Mouse (Mus musculus): ENCODE measurements around the gene Cep290. TPM values are rescaled to one million over a fixed set of nuclear protein-coding genes. Genes with fewer than 3 reads are reported as not detected.

Gene Cep290
- polyA plus RNA-seq, 2 experiments = 4.0 to 4.6 TPM

DNA sequence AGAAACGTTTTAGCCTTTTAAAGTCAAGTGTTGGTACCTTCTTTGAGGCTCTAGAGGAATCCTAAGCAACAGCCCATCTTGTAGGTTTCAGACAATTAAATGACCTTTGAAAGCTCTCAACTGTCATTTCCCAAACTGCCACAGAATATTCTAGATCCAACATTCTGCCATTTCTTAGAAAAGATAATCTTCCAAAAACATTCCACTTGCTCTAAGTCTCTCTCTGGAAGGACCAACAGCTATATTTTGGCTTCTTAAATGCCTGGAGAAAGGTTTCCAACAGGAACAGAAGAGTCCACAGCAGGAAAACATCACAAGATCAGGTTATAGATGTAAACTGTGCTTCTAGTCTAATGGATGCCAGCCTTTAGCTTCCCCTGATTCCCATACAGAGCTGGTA lies 103.0 kb downstream of the Cep290 start, which contains the start of the genes 4930430F08Rik and 1700017N19Rik:
Gene 4930430F08Rik, minus strand, starts transcription at position 101 of the 400 bp plus-strand sequence.
Gene 1700017N19Rik, plus strand, starts transcription at position 162 of the 400 bp plus-strand sequence.
- no peak for ATAC-seq (ENCODE audit: low FRiP score, low read depth)
- peak within 1 kb of the TSS; percentile 28 for H3K4me2 ChIP-seq (replicated peaks; ENCODE audit: low read depth, low read length, severe bottlenecking)

DNA sequence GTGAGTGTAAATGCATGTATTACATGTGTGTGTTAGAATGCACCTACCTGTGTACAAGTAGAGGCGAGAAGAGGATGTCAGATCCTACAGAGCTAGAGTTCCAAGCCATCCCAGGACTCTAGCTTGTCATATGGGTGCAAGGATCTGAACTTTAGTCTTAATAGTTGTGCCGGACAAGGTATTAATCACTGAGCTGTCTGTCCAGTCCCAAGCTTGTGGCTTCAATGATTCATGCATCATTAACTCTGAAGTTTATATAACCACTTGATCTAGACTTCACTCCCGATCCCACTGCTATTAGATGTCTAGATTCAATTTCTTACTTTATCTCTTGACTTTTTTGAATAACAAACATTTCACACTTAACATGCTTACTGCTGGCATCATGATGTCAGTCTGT lies 111.0 kb downstream of the Cep290 start:
- H3K4me1 ChIP-seq (ENCODE audit: control insufficient read depth, insufficient read depth, low read length) = no peaks in the 10 kb centered on the region
- H3K4me2 ChIP-seq (replicated peaks; ENCODE audit: low read depth, low read length, severe bottlenecking) = no peak overlapping the region
- H3K27ac ChIP-seq (replicated peaks; ENCODE audit: low read depth, low read length) = no peak overlapping the region
- 80% methylated on average over 3 of the region's 3 CpGs for WGBS
- TF ChIP-seq POLR2A (IDR thresholded peaks at IDR 0.05; ENCODE audit: borderline replicate concordance, extremely low read depth, insufficient read depth, insufficient read length) = no peak
- no peaks in the 10 kb centered on the region for H3K9me3 ChIP-seq (ENCODE audit: control insufficient read depth, low read length)
- no peaks in the 10 kb centered on the region for H3K27me3 ChIP-seq (ENCODE audit: control insufficient read depth, insufficient read depth, low read length)
- ATAC-seq (ENCODE audit: low FRiP score, low read depth) (no peak), DNase-seq (ENCODE audit: low spot score) (no peak)
- H3K4me3 ChIP-seq (replicated peaks; ENCODE audit: low read length) = no peak overlapping the region
- H3K36me3 ChIP-seq (ENCODE audit: control insufficient read depth, insufficient read depth, low read length) = no peaks in the 10 kb centered on the region
- no peak overlapping the region for H3K9ac ChIP-seq (ENCODE audit: low read depth, low read length, severe bottlenecking)

More for the DNA sequence above, 103.0 kb downstream of the Cep290 start, which contains the start of the genes 4930430F08Rik and 1700017N19Rik:
- H3K27me3 ChIP-seq (ENCODE audit: control insufficient read depth, insufficient read depth, low read length) = no peaks in the 10 kb centered on the region
- 0 out of 2 replicates have a peak, but pooled peaks cover 2% of the 10 kb centered on the region for H3K4me1 ChIP-seq (ENCODE audit: control insufficient read depth, insufficient read depth, low read length)
- WGBS = 88% methylated on average over 1 of the region's 1 CpGs
- peak within 1 kb of the TSS; percentile 70; the same call in 1 of the 2 replicates for H3K9ac ChIP-seq (ENCODE audit: low read depth, low read length, severe bottlenecking)
- no peaks in the 10 kb centered on the region for H3K36me3 ChIP-seq (ENCODE audit: control insufficient read depth, insufficient read depth, low read length)
- H3K4me3 ChIP-seq (replicated peaks; ENCODE audit: low read length) = peak within 1 kb of the TSS; percentile 69
- TF ChIP-seq POLR2A (IDR thresholded peaks at IDR 0.05; ENCODE audit: borderline replicate concordance, extremely low read depth, insufficient read depth, insufficient read length) = no peak
- no peak within 1 kb of the TSS for H3K27ac ChIP-seq (replicated peaks; ENCODE audit: low read depth, low read length)
- H3K9me3 ChIP-seq (ENCODE audit: control insufficient read depth, low read length) = no peaks in the 10 kb centered on the region
- no peak for DNase-seq (ENCODE audit: low spot score)

DNA sequence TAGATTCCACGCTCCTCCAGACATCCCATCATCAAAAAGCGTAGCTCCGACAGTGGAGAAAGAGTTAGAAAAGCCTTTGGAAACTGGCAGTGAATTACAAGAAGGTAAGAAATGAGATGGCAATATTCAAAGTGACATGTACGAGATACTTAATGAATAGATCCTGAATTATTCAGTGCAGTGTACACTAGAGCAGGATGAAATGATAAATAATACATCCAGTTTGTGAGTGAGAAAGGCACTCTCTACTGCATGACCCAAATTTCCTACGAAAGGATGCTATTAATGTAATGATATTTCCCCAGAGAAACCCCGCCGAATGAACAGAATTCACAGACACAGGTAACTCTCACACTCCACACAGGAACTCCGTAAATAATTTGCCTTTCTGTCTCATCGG lies 116.2 kb downstream of the Cep290 start:
- DNase-seq (ENCODE audit: low spot score) = no peak
- H3K4me2 ChIP-seq (replicated peaks; ENCODE audit: low read depth, low read length, severe bottlenecking) = no peak overlapping the region
- TF ChIP-seq POLR2A (IDR thresholded peaks at IDR 0.05; ENCODE audit: borderline replicate concordance, extremely low read depth, insufficient read depth, insufficient read length) = no peak
- no peaks in the 10 kb centered on the region for H3K27me3 ChIP-seq (ENCODE audit: control insufficient read depth, insufficient read depth, low read length)
- no peak overlapping the region for H3K9ac ChIP-seq (ENCODE audit: low read depth, low read length, severe bottlenecking)
- H3K4me3 ChIP-seq (replicated peaks; ENCODE audit: low read length) = no peak overlapping the region
- H3K9me3 ChIP-seq (ENCODE audit: control insufficient read depth, low read length) = no peaks in the 10 kb centered on the region
- no peaks in the 10 kb centered on the region for H3K4me1 ChIP-seq (ENCODE audit: control insufficient read depth, insufficient read depth, low read length)
- no peaks in the 10 kb centered on the region for H3K36me3 ChIP-seq (ENCODE audit: control insufficient read depth, insufficient read depth, low read length)
- WGBS = 84% methylated on average over 9 of the region's 9 CpGs
- no peak for ATAC-seq (ENCODE audit: low FRiP score, low read depth)
- H3K27ac ChIP-seq (replicated peaks; ENCODE audit: low read depth, low read length) = no peak overlapping the region

DNA sequence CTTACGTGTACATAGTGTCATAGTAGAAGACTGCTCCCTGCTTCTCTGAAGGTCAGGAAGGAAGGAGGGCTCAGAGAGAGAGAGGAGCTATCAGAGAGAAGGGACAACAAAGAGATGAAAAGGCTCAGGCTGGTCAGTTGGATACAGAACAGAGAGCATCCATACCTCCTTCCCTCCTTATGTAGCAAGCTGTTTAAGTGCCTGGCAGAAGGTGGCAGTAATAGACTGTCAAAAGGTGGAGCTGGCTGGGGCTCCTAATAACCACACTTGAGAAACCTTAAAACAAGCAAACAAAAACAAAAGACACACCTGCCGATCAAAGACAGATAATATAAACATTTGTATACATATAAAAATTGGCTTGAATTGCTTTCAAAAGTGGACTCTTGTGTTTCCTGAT lies 116.9 kb downstream of the Cep290 start:
- H3K27ac ChIP-seq (replicated peaks; ENCODE audit: low read depth, low read length) = no peak overlapping the region
- no peak overlapping the region for H3K9ac ChIP-seq (ENCODE audit: low read depth, low read length, severe bottlenecking)
- WGBS = 72% methylated on average over 2 of the region's 2 CpGs
- DNase-seq (ENCODE audit: low spot score) = no peak
- no peaks in the 10 kb centered on the region for H3K27me3 ChIP-seq (ENCODE audit: control insufficient read depth, insufficient read depth, low read length)
- H3K4me3 ChIP-seq (replicated peaks; ENCODE audit: low read length) = no peak overlapping the region
- no peak for ATAC-seq (ENCODE audit: low FRiP score, low read depth)
- TF ChIP-seq POLR2A (IDR thresholded peaks at IDR 0.05; ENCODE audit: borderline replicate concordance, extremely low read depth, insufficient read depth, insufficient read length) = no peak
- no peaks in the 10 kb centered on the region for H3K4me1 ChIP-seq (ENCODE audit: control insufficient read depth, insufficient read depth, low read length)
- no peaks in the 10 kb centered on the region for H3K36me3 ChIP-seq (ENCODE audit: control insufficient read depth, insufficient read depth, low read length)
- H3K4me2 ChIP-seq (replicated peaks; ENCODE audit: low read depth, low read length, severe bottlenecking) = no peak overlapping the region
- H3K9me3 ChIP-seq (ENCODE audit: control insufficient read depth, low read length) = no peaks in the 10 kb centered on the region

DNA sequence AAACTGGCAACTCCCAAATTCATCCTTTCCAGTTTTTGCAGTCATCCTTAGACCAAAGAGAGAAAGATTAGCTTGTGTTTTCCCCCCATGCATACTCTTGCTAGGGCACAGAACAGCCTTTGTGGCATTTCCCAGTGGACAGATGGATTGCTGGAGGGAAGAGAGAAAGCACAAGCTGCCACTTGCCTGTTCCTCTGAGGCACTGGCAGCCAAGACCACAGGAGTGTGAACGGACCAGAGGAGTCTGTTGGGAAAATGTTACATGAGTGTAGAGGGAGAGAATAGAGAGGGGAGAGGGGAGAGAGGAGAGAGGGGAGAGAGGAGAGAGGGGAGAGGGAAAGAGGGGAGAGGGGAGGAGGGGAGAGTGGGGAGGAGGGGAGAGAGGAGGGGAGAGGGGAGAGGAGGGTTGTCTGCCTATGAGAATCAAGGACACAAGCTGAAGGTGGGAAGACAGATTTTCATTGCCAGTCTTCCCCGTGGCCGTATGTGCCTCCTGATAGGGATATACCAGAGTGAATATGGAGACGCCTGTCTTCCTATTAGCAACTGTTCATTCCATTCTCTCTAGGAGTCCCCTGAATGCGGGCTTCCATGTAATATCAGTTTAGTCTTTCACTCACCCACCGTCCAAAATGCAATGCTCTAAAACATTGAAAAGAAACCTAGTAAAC lies 130.0 kb downstream of the Cep290 start:
- 66% methylated on average over 6 of the region's 6 CpGs for WGBS
- no peak for ATAC-seq (ENCODE audit: low FRiP score, low read depth)

More for the DNA sequence above, 130.0 kb downstream of the Cep290 start:
- Histone ChIP-seq H3K4me1 (ENCODE audit: control insufficient read depth, insufficient read depth, low read length) (no peaks in the 10 kb centered on the region), H3K27ac (replicated peaks; ENCODE audit: low read depth, low read length) (no peak overlapping the region), H3K9ac (ENCODE audit: low read depth, low read length, severe bottlenecking) (no peak overlapping the region), H3K4me3 (replicated peaks; ENCODE audit: low read length) (no peak overlapping the region), H3K9me3 (ENCODE audit: control insufficient read depth, low read length) (no peaks in the 10 kb centered on the region), H3K36me3 (ENCODE audit: control insufficient read depth, insufficient read depth, low read length) (no peaks in the 10 kb centered on the region), H3K4me2 (replicated peaks; ENCODE audit: low read depth, low read length, severe bottlenecking) (no peak overlapping the region), H3K27me3 (ENCODE audit: control insufficient read depth, insufficient read depth, low read length) (no peaks in the 10 kb centered on the region)
- no peak for DNase-seq (ENCODE audit: low spot score)
- TF ChIP-seq POLR2A (IDR thresholded peaks at IDR 0.05; ENCODE audit: borderline replicate concordance, extremely low read depth, insufficient read depth, insufficient read length) = no peak
